Mouse (Mus musculus) bone marrow, adult 2 months (tissue): Measurements from ENCODE around the gene Tnik. TPM values are rescaled to one million over a fixed set of nuclear protein-coding genes. Genes with fewer than 3 reads are reported as not detected.

Experiments used
- H3K27ac ChIP-seq: fragments of 200-500 bp; 2 replicates; pipeline ENCODE4 v1.5.1; 2012; ENCODE audit warnings: low read depth, mild to moderate bottlenecking, control low read depth, inconsistent platforms, low read length; ENCODE audit not compliant: control insufficient read depth, poor library complexity, insufficient read depth
- H3K4me1 ChIP-seq: fragments of 200-500 bp; 2 replicates; pipeline ENCODE4 v1.6.1; 2011; ENCODE audit warnings: low read length; ENCODE audit not compliant: control insufficient read depth, insufficient read depth
- H3K4me3 ChIP-seq: fragments of 200-500 bp; replicated peaks from 2 replicates; pipeline ENCODE3; 2011; ENCODE audit warnings: mild to moderate bottlenecking, low read depth, low read length, control low read depth; ENCODE audit not compliant: control insufficient read depth
- CTCF ChIP-seq: fragments of 200-500 bp; IDR thresholded peaks from 2 replicates; pipeline ENCODE4 v1.5.1; 2011; ENCODE audit warnings: low read length, control low read depth; ENCODE audit not compliant: control insufficient read depth, insufficient read depth
- POLR2A ChIP-seq: fragments of 200-500 bp; IDR thresholded peaks from 2 replicates; pipeline ENCODE4 v1.6.1; 2011; ENCODE audit warnings: low read depth, mild to moderate bottlenecking, control low read depth, low read length, borderline replicate concordance; ENCODE audit not compliant: control insufficient read depth
- WGBS: fragments of 180-500 bp; shearing (Covaris S2); methylation state at CpG from one replicate; pipeline ENCODE4 v1.1.7; 2018; 5-methylcytosine and 5-hydroxymethylcytosine counted together
- polyA plus RNA-seq: library from polyadenylated mRNA; stranded (reverse); fragments of >200 nt; gene quantifications from 2 replicates; pipeline ENCODE4 v1.2.4, GENCODE M21; 2011; ENCODE audit warnings: low replicate concordance; ENCODE audit not compliant: missing spikeins, insufficient read depth, insufficient read length

The Tnik gene
- polyA plus RNA-seq, 1 experiment, result 25.8 TPM

DNA sequence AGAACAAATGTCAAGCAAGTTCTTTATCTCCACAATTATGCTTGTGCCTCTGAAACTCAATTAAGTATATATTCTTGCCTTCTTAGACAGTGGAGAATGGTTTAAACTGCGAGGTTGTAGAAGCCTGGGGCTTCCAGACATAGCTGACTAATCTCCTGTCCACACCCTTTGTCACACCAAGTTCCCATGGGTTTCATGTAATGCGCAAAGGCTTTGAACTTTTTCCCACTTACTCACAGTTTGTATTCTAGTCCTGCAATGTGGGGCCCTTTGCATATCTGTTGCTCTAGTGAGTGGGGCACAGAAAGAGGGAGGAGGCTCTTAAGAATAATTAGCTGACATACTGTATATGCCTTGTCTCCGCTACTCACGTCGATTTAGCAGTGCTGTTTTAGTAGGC lies 174.4 kb downstream of the Tnik start:
- Histone ChIP-seq H3K4me1 (no peaks in the 10 kb centered on the region), H3K4me3 (no peak overlapping the region), H3K27ac (no peak overlapping the region)
- WGBS, result 83% methylated on average over 5 of the region's 5 CpGs
- TF ChIP-seq CTCF, result no peak

DNA sequence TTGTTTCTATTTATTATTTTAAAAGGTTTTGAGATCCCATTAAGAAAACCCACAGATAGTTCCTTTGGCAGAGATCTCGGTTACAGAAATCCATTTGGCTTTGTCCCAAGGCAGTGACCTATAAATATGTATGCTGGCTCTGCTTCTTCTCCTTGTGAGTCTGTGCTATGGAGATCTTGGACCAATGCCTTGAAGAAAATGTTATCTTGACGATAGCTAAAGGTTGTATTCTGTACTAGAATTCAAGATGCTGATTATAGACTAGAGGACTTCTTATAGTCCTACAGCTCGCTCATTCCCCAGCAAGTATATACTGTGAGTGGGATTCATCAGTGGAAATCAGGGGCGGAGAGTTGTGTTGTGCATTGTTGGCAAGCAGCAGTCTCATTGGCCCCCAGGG lies 178.5 kb downstream of the Tnik start:
- 74% methylated on average over 4 of the region's 4 CpGs for WGBS
- no peak overlapping the region for H3K27ac ChIP-seq
- TF ChIP-seq CTCF (no peak), POLR2A (no peak)
- no peak overlapping the region for H3K4me3 ChIP-seq
- H3K4me1 ChIP-seq, result no peaks in the 10 kb centered on the region

- WGBS, result 86% methylated on average over 4 of the region's 4 CpGs
- Histone ChIP-seq H3K4me1 (no peaks in the 10 kb centered on the region), H3K27ac (no peak overlapping the region), H3K4me3 (no peak overlapping the region)
- TF ChIP-seq POLR2A, result no peak
- no peak for TF ChIP-seq CTCF
These were observed 179.1 kb downstream of the Tnik start for GRCm38 (mm10) chr3:28442116-28442515.

- 59% methylated on average over 4 of the region's 4 CpGs for WGBS
- Histone ChIP-seq H3K4me1 (no peaks in the 10 kb centered on the region), H3K4me3 (no peak overlapping the region), H3K27ac (no peak overlapping the region)
- TF ChIP-seq CTCF (no peak), POLR2A (no peak)
These were observed 184.9 kb downstream of the Tnik start for GRCm38 (mm10) chr3:28447950-28448349.

DNA sequence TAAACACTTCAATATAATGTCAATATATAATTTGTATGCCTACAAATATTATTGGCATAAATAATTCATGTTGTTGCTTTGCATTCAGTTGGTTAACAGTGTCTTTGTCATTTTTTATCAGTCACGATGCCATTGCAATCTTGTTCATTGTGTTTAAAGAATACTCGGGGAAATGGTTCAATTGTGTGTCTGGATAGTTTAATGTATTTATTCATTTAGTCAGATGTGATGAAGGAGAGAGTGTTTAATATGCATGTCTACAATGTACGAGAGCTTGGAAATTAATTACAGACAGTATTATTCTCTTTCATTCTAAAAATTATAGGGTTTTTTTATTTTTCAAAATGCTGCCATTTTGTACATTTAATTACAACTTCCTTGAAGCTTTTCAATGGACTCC lies 190.4 kb downstream of the Tnik start:
- H3K4me1 ChIP-seq, result no peaks in the 10 kb centered on the region
- WGBS, result 79% methylated on average over 3 of the region's 3 CpGs
- TF ChIP-seq POLR2A (no peak), CTCF (no peak)
- no peak overlapping the region for H3K27ac ChIP-seq
- H3K4me3 ChIP-seq, result no peak overlapping the region

DNA sequence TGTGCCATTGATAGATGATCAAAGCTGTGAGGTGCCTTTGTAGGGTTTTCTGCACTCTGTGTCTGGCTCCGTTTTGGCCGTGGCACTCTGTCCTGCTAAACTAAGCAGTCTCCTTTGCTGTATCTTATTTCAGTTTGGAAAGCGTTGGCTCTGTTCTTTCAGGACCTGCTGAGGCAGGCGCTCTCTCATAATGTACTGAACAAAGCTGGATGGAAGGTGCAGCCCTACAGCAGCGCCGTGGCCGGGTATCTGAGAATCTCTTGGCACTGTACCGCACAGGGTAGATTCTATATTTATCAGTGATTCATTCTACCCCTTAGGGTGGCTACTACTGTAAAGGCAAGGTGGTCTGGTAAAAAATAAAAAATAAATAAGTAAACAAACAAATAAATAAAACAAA lies 193.8 kb downstream of the Tnik start:
- Histone ChIP-seq H3K27ac (no peak overlapping the region), H3K4me3 (no peak overlapping the region), H3K4me1 (no peaks in the 10 kb centered on the region; the same call in 1 of the 2 replicates)
- TF ChIP-seq CTCF, result no peak
- no peak for TF ChIP-seq POLR2A
- WGBS, result 85% methylated on average over 8 of the region's 8 CpGs

GRCm38 (mm10) chr3:28457517-28457916 lies 194.5 kb downstream of the Tnik start:
- TF ChIP-seq POLR2A (no peak), CTCF (no peak)
- Histone ChIP-seq H3K27ac (no peak overlapping the region), H3K4me1 (no peaks in the 10 kb centered on the region; the same call in 1 of the 2 replicates), H3K4me3 (no peak overlapping the region)
- WGBS, result 83% methylated on average over 2 of the region's 2 CpGs

DNA sequence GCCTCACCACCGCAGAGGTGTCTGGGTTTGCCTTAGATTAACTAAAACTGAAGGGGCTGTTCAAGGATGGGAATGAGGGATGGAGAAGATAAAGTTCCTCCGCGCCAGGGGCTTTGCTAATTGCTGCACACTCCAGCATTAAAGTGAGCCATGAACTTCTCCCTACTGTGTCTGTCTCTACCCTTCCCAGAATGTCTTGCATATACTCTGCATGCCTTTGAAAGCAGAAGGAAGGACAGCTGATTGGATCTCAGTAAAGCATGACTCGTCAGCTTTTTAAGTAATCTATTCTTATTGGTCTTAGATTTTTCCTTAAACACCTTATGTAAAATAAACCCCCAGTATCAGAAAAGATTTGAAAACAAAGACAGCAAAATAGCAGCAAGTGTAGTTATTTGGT lies 203.7 kb downstream of the Tnik start:
- 80% methylated on average over 4 of the region's 4 CpGs for WGBS
- Histone ChIP-seq H3K27ac (no peak overlapping the region), H3K4me1 (no peaks in the 10 kb centered on the region; the same call in 1 of the 2 replicates), H3K4me3 (no peak overlapping the region)
- TF ChIP-seq POLR2A (no peak), CTCF (no peak)

GRCm38 (mm10) chr3:28467148-28467754 lies 204.2 kb downstream of the Tnik start:
- 60% methylated on average over 1 of the region's 1 CpGs for WGBS
- H3K27ac ChIP-seq, result no peak overlapping the region
- TF ChIP-seq CTCF, result no peak
- TF ChIP-seq POLR2A, result no peak
- H3K4me3 ChIP-seq, result no peak overlapping the region
- no peaks in the 10 kb centered on the region; the same call in 1 of the 2 replicates for H3K4me1 ChIP-seq

GRCm38 (mm10) chr3:28467871-28468285 lies 204.9 kb downstream of the Tnik start:
- H3K4me3 ChIP-seq, result no peak overlapping the region
- 43% methylated on average over 4 of the region's 4 CpGs for WGBS
- no peaks in the 10 kb centered on the region; the same call in 1 of the 2 replicates for H3K4me1 ChIP-seq
- no peak overlapping the region for H3K27ac ChIP-seq
- TF ChIP-seq POLR2A, result no peak
- TF ChIP-seq CTCF, result no peak
